Mouse (Mus musculus): ENCODE measurements around the gene Slc22a21. TPM values are rescaled to one million over a fixed set of nuclear protein-coding genes. Genes with fewer than 3 reads are reported as not detected.

Gene Slc22a21
- polyA plus RNA-seq, 1 experiment: 2.6 TPM

DNA sequence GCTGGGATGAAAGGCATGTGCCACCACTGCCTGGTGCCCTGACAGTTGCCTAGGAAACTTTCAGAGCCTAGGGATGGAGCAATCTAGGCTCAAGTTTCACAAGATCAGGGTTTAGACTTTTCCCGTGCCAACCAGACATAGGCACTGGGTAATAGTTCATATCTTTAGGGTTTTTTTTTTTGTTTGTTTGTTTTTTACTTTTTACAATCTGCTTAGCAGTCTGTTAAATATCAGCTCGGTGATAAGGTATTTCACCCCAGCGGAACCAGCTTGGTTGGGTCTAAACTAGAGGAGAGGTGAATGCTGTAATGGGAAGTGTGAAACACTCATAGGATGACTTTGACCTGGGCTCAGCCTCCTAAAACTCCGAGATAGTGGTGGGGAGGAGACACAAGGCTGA is 69.1 kb downstream of the Slc22a21 start:
- no peak for DNase-seq (ENCODE audit: extremely low spot score in 1 of 2, low spot score in 1 of 2)

DNA sequence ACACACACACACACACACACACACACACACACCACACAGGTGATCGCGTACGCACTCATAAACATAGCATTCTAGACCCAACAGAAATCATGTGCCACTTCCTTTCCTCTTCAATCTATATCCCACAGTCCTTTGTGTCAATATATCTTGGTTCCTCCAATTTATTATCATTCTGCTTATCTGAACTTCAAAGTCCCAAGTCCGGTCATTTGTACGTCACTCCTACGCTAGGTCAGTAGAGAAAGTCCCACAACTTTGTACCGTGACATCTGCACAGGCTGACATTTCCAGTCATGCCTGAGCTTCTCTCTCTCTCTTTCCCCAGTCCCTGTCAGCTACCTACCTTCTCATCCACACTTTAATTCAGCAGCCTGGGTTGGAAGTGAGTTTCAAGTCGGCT is 71.4 kb downstream of the Slc22a21 start:
- no peak for DNase-seq (ENCODE audit: extremely low spot score in 1 of 2, low spot score in 1 of 2)

DNA sequence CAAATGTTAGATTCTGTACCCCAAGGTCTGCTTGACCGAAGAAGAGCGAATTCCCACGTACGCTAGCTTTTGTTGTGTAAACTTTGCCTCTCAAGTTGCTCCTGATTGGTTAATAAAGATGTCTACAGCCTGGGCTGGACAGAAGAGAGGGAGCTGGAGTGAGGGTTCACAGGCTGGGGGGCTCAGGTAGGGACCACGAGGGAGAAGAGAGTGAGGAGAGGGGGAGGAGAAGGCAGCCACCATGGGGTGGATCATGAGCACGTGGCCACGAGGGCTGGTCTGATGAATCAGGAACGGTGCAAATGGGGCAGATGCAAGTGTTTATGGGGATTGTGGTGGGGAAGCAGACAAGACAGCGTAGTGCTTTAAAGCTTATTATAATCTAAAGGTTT is 75.6 kb downstream of the Slc22a21 start:
- DNase-seq (ENCODE audit: extremely low spot score in 1 of 2, low spot score in 1 of 2): no peak

DNA sequence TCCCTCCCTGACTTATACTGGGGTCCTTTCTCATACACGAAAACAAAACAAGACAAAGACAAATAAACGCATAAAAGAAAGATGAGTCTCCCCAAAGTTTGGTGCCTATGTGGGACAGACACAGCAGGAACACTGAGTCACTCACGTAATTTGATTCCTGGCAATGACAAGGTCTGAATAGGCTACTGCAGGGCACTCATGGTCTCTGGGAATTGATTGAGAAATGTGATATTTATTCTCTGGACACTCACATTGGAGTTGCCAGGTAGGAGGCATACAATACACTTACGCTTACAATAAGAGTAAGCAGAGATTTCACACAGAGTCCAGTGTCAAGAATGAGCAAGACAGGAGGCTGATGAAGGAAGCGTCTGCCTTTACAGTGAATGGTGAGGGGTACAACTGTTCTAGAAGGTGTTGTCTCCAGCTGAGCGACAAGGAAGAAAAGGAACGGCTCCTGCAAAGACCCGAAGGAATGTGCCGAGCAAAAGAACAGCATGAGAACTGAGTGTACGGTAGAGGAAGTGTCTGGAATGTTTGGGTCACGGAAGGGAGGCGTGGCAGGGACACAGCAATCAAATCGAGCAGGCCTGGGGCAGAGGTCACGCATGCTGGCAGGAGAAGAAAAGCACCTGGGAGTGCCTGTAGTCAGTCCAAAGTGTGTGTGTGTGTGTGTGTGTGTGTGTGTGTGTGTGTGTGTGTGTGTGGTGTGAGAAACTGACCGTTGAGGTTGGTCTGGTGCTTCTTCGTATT is 76.2 kb downstream of the Slc22a21 start:
- no peak for DNase-seq (ENCODE audit: extremely low spot score in 1 of 2, low spot score in 1 of 2)

DNA sequence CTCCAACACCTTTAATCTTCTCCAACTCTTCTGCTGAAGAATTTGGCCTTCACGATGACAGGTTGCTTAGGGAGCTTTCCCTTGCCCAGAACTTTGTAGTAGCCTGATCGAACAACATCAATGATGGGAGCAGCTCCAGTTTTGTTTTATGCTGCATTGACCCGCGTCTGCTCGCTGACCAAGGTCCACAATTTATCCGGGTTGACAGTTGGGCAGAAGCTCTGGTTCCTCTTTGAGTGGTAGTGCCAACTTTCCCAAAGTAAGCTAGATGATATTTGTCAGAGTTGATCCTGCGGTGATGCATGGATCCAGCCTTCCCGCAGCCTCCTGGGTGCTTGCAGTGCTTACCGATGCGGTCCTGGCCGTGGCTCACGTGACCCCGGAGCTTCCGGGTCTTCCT is 77.4 kb downstream of the Slc22a21 start:
- DNase-seq (ENCODE audit: extremely low spot score in 1 of 2, low spot score in 1 of 2): no peak

DNA sequence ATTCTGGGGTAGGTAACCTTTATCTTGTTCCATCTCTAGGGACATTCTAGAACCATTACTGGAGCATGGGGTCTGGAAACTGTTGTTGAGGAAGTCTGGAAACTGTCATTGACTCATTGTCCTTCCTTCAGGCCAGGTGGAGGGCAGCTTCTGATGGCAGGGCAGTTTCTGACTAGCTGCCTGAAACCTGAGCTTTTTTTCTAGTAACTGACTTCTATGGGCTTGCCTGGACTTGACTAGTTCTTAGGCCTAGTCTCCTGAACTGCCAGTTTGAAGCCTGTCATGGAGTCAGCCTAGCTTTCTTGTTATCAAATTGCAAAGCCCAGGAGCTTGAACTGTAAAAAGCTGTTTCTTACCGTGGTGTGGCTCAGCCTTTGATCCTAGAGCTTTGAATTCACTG is 79.1 kb downstream of the Slc22a21 start:
- no peak for DNase-seq (ENCODE audit: extremely low spot score in 1 of 2, low spot score in 1 of 2)

DNA sequence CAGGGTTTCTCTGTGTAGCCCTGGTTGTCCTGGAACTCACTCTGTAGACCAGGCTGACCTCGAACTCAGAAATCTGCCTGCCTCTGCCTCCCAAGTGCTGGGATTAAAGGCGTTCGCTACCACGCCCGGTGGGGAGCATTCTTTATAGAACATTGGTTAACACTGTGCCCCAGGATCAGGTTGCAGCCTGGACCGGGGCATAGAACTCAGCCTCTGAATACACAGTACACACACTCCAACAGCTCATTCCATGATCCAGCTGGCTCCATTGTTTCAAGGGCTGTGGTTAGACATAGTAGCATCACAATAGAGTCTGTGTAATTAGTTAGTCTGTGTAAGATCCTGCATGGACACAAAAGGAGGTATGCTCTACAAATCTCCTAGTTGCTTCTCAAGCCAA is 80.2 kb downstream of the Slc22a21 start:
- DNase-seq (ENCODE audit: extremely low spot score in 1 of 2, low spot score in 1 of 2): no peak

Other genes starting within 250 kb of the Slc22a21 start
- 11.8 and 14.1 TPM in 2 replicates for gene Irf1, start 210.3 kb downstream of the Slc22a21 start, polyA plus RNA-seq (2012; rRNA removed)
- 0.64 and 1.3 TPM in 2 replicates for gene Gm17334, start 207.1 kb downstream of the Slc22a21 start, polyA plus RNA-seq (2012; rRNA removed)
- 3.0 and 3.2 TPM in 2 replicates for gene Gm12216, start 121.1 kb downstream of the Slc22a21 start, polyA plus RNA-seq (2012; rRNA removed)
- gene Slc22a5, start 88.7 kb downstream of the Slc22a21 start, polyA plus RNA-seq (2012; rRNA removed): 15.2 and 15.8 TPM in 2 replicates
- 6.6 and 8.9 TPM in 2 replicates for gene Slc22a4, start 47.8 kb upstream of the Slc22a21 start, polyA plus RNA-seq (2012; rRNA removed)
- gene Pdlim4, start 88.7 kb upstream of the Slc22a21 start, polyA plus RNA-seq (2012; rRNA removed): 22.6 and 24.7 TPM in 2 replicates
- gene P4ha2, start 119.8 kb upstream of the Slc22a21 start, polyA plus RNA-seq (2012; rRNA removed): 20.5 and 27.1 TPM in 2 replicates

Data from frontal cortex, adult 2 months (tissue).